Mouse (Mus musculus) hindlimb bud, embryonic 11.5 days (tissue): ENCODE data around the gene Arhgap31.

Source experiments
- DNase-seq: peaks from one replicate; pipeline ENCODE4 v3.0.0-alpha.2; 2012; ENCODE audit warnings: low read depth, low spot score; ENCODE audit errors: extremely low spot score

Arhgap31 gene

DNA sequence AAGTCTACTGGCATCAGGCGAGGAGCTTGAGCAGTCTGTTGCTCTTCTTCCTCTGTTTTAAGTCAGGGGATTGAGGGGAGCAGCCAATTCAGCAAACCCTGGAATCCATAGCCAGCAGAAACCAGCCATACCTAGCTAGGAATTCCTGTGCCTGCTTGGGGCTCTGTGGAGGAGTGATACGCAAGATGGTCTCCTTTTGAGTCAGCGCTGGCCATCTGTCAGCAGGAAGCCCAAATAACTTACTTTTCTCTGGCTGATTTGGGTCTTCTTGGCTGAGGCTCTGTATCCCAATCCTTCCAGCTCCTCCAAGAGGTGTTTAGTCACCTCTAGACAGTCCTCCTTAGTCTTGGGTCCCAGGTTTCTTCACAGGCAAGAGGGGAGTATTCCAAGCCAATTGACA is 157.1 kb downstream of the Arhgap31 start:
- DNase-seq: no peak

DNA sequence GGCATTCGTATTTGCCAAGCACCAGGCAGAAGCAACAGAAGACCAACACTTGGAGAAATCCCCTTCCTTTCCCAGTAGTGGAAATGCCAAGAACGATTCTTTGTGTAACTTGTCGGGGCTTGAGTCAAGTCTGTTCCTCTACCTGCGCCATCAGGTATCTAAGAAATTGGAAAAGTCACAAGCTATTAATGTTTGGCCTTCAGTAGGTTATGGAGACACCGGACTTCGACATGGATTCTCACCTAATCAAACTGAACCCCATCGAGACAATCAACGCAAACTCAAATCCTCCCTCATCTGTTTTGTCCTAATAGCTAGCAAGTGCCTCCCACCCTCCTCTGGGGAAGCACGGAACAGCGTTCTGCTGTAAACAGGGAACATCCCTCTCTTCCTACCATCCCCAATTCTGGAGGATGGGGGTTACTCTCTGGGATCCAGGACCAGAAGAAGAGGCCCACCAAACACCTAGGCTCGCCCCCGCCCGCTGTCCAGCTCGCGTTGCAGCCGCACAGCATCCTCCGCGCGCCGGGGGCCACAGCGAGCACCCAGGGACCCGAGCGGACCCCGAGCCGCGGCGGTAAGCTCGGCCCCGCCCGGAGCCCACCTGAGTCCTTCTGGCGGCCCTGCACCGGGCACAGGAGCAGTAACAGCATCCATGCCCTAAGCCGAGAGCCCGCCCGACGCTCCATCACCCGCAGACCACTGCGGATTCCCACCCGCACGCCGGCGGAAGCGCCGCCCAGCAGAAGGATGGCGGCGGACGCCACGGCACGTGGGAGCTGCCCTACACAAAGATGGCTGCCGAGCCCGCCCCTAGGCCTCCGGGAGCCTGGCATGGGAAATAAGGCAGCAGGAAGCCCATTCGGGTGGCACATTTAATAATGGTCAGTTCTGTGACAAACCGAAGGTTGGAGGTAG is 163.3 kb downstream of the Arhgap31 start, which contains the start of gene Poglut1:
TSS of gene Poglut1 (minus strand) at position 780 of the 918 bp plus-strand sequence.
- DNase-seq: no peak
